Mouse (Mus musculus) forebrain, postnatal 0 days (tissue): Measurements from ENCODE around the gene Shmt2. TPM values are rescaled to one million over a fixed set of nuclear protein-coding genes. Genes with fewer than 3 reads are reported as not detected.

Source experiments
- ATAC-seq: fragments of 200-750 bp; cut with Nextera tagmentation; 2 replicates; pipeline ENCODE4 v1.8.0; 2017; ENCODE audit warnings: mild to moderate bottlenecking, moderate library complexity
- DNase-seq: peaks from one replicate; pipeline ENCODE4 v3.0.0-alpha.2; 2015
- H3K27ac ChIP-seq: fragments of 300-500 bp; sonication (generic); 2 replicates; pipeline ENCODE4 v1.5.1; 2014; ENCODE audit warnings: low read depth, mild to moderate bottlenecking, antibody characterized with exemption, low read length, moderate library complexity, mixed read lengths
- H3K27me3 ChIP-seq: fragments of 300-500 bp; sonication (generic); 2 replicates; pipeline ENCODE4 v1.6.1; 2014; ENCODE audit warnings: mild to moderate bottlenecking, low read length, mixed read lengths; ENCODE audit not compliant: insufficient read depth
- H3K36me3 ChIP-seq: fragments of 300-500 bp; sonication (generic); 2 replicates; pipeline ENCODE4 v1.6.1; 2014; ENCODE audit warnings: mild to moderate bottlenecking, moderate library complexity; ENCODE audit not compliant: insufficient read depth
- H3K4me1 ChIP-seq: fragments of 300-500 bp; sonication (generic); 2 replicates; pipeline ENCODE4 v1.6.1; 2014; ENCODE audit warnings: antibody characterized with exemption; ENCODE audit not compliant: insufficient read depth
- H3K4me2 ChIP-seq: fragments of 300-500 bp; sonication (generic); 2 replicates; pipeline ENCODE4 v1.6.1; 2014; ENCODE audit warnings: low read depth, mild to moderate bottlenecking, moderate library complexity
- H3K4me3 ChIP-seq: fragments of 300-500 bp; sonication (generic); 2 replicates; pipeline ENCODE4 v1.5.1; 2014; ENCODE audit warnings: low read depth, low read length, mixed read lengths
- H3K9ac ChIP-seq: fragments of 300-500 bp; sonication (generic); 2 replicates; pipeline ENCODE4 v1.6.1; 2014; ENCODE audit warnings: mild to moderate bottlenecking
- H3K9me3 ChIP-seq: fragments of 300-500 bp; sonication (generic); 2 replicates; pipeline ENCODE4 v1.6.1; 2016; ENCODE audit warnings: low read length
- CTCF ChIP-seq: sonication (generic); IDR thresholded peaks from 2 replicates; pipeline ENCODE4 v1.5.1; 2016; ENCODE audit warnings: antibody characterized with exemption, control low read depth, low read depth
- WGBS: fragments of 180-500 bp; shearing (Covaris S2); extraction: QIAGEN DNeasy Blood & Tissue Kit; methylation state at CpG from one replicate; pipeline ENCODE4 v1.1.7; 2014; 5-methylcytosine and 5-hydroxymethylcytosine counted together
- polyA plus RNA-seq: library from polyadenylated mRNA; unstranded; fragments of >200 nt; fragmentation: Nextera tagmentation; extraction: Ambion mirVana; gene quantifications from 2 replicates; pipeline ENCODE4 v1.2.1, GENCODE M21; 2015
- total RNA-seq: library from RNA; depleted of rRNA; stranded (reverse); fragments of >200 nt; gene quantifications from 2 replicates; pipeline ENCODE4 v1.2.3, GENCODE M21; 2014

Gene Shmt2
- total and polyA plus RNA-seq, 2 experiments from 2014 or later, result 39.9 to 43.8 TPM

- TF ChIP-seq CTCF, result no peak
- H3K4me2 ChIP-seq, result no peak within 1 kb of the TSS
- no peak for ATAC-seq
- no peaks in the 10 kb centered on the region for H3K9me3 ChIP-seq
- no peak within 1 kb of the TSS for H3K27ac ChIP-seq
- no peaks in the 10 kb centered on the region for H3K27me3 ChIP-seq
- H3K4me1 ChIP-seq, result no peaks in the 10 kb centered on the region
- H3K36me3 ChIP-seq, result peaks cover 49% of the 10 kb centered on the region
- H3K9ac ChIP-seq, result no peak within 1 kb of the TSS
- DNase-seq, result no peak
- H3K4me3 ChIP-seq, result no peak within 1 kb of the TSS
- 78% methylated on average over 13 of the region's 13 CpGs for WGBS
These were observed 21.1 kb downstream of the Shmt2 start, which contains the start of gene Stac3 for GRCm38 (mm10) chr10:127500894-127501893. Gene Stac3, plus strand, starts transcription at chr10:127501686.

- no peak for DNase-seq
- no peak for TF ChIP-seq CTCF
These were observed 22.2 kb downstream of the Shmt2 start for GRCm38 (mm10) chr10:127500042-127500441.

GRCm38 (mm10) chr10:127499516-127499915, 22.7 kb downstream of the Shmt2 start:
- Histone ChIP-seq H3K4me3 (no peak overlapping the region), H3K36me3 (peaks cover 63% of the 10 kb centered on the region), H3K27ac (no peak overlapping the region), H3K9me3 (no peaks in the 10 kb centered on the region), H3K9ac (no peak overlapping the region), H3K27me3 (no peaks in the 10 kb centered on the region), H3K4me2 (no peak overlapping the region), H3K4me1 (no peaks in the 10 kb centered on the region)
- 68% methylated on average over 5 of the region's 5 CpGs for WGBS
- ATAC-seq (no peak), DNase-seq (no peak)
- TF ChIP-seq CTCF, result no peak

More at GRCm38 (mm10) chr10:127500042-127500441, 22.2 kb downstream of the Shmt2 start:
- H3K9ac ChIP-seq, result no peak overlapping the region
- H3K4me3 ChIP-seq, result no peak overlapping the region
- H3K4me1 ChIP-seq, result no peaks in the 10 kb centered on the region
- H3K36me3 ChIP-seq, result peaks cover 57% of the 10 kb centered on the region
- no peak for ATAC-seq
- H3K9me3 ChIP-seq, result no peaks in the 10 kb centered on the region
- no peak overlapping the region for H3K4me2 ChIP-seq
- WGBS, result 91% methylated on average over 4 of the region's 4 CpGs
- no peak overlapping the region for H3K27ac ChIP-seq
- H3K27me3 ChIP-seq, result no peaks in the 10 kb centered on the region

DNA sequence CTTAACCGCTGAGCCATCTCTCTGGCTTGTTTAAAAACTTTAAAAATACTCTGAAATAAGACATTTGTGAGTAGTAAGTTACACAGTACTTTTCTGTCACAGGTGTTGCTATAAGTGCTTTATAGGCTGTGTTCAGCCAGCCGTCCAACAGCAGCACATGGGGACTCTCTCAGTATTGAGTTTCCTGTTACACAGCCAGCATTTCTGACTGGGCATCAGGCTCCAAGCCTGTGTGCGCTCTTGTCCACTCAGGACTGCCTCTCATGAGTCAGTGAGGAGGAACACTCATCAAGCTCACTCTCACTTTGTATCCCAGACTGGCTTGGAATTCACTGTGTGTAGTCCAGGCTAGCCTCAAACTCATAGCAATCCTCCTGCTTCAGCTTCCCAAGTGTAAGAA, 26.1 kb downstream of the Shmt2 start:
- WGBS, result 97% methylated on average over 3 of the region's 3 CpGs
- DNase-seq, result no peak
- ATAC-seq, result no peak
- Histone ChIP-seq H3K9me3 (no peaks in the 10 kb centered on the region), H3K36me3 (peaks cover 86% of the 10 kb centered on the region), H3K27ac (no peak overlapping the region), H3K4me3 (no peak overlapping the region), H3K9ac (no peak overlapping the region), H3K4me2 (no peak overlapping the region), H3K4me1 (no peaks in the 10 kb centered on the region), H3K27me3 (no peaks in the 10 kb centered on the region)
- TF ChIP-seq CTCF, result no peak

- H3K36me3 ChIP-seq, result peaks cover 75% of the 10 kb centered on the region
- DNase-seq (no peak), ATAC-seq (no peak)
- H3K9me3 ChIP-seq, result no peaks in the 10 kb centered on the region
- no peak overlapping the region for H3K9ac ChIP-seq
- no peaks in the 10 kb centered on the region for H3K4me1 ChIP-seq
- 86% methylated on average over 3 of the region's 3 CpGs for WGBS
- no peak overlapping the region for H3K4me3 ChIP-seq
- no peaks in the 10 kb centered on the region for H3K27me3 ChIP-seq
- H3K27ac ChIP-seq, result no peak overlapping the region
- no peak overlapping the region for H3K4me2 ChIP-seq
- no peak for TF ChIP-seq CTCF
These were observed 30.1 kb downstream of the Shmt2 start for GRCm38 (mm10) chr10:127492118-127492517.

DNA sequence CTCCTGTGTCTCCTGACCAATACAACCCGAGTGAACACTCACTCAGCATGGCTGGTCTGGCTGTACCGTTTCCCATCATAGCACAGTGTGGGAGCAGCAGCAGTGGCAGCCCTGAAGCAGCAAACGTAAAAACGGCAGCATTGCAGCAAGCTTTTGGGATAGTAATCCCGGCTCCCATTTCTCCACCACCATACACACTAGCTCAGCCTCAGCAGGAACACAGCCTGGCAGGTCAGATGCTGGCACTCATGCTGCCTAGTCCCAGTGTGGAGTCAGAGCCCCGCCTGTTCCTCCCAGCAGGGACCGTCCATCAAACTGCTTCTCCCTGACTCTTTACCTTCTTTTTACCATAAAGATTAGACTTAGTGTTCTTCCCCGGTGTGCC, 31.1 kb downstream of the Shmt2 start:
- no peak overlapping the region for H3K27ac ChIP-seq

More for the DNA sequence above, 31.1 kb downstream of the Shmt2 start:
- ATAC-seq (no peak), DNase-seq (no peak)
- Histone ChIP-seq H3K4me2 (no peak overlapping the region), H3K36me3 (peaks cover 72% of the 10 kb centered on the region), H3K27me3 (no peaks in the 10 kb centered on the region), H3K9ac (no peak overlapping the region), H3K9me3 (no peaks in the 10 kb centered on the region), H3K4me1 (no peaks in the 10 kb centered on the region), H3K4me3 (no peak overlapping the region)
- 67% methylated on average over 8 of the region's 8 CpGs for WGBS
- TF ChIP-seq CTCF, result no peak
